Mouse (Mus musculus): ENCODE results near the gene Abi3. TPM values are rescaled to one million over a fixed set of nuclear protein-coding genes. Genes with fewer than 3 reads are reported as not detected.

Abi3 gene
- polyA plus RNA-seq, 1 experiment = 1.3 TPM

DNA sequence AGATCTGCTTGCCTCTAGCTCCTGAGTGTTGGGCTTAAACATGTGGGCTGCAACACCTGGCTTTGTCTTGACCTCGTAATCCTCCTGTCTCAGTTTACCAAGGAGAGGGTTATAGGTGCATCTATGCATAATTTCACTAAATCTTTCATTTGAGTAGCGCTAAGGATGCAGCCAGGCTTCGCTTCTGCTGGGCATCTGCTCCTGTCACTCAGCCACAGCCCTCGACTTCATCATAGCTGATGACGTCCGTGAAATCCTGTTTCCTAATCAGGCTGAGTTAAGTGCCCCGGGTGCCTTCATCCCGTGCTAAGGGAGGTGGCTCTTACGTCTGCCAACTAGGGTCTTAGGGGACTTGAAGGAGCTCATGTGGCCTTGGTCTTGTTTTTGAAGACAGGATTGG lies 58.3 kb downstream of the Abi3 start:
- Histone ChIP-seq H3K27me3 (ENCODE audit: control insufficient read depth, insufficient read depth, low read length, poor library complexity, severe bottlenecking) (no peaks in the 10 kb centered on the region), H3K27ac (ENCODE audit: insufficient read depth, low read length) (no peak overlapping the region), H3K4me3 (ENCODE audit: low read depth, low read length) (no peak overlapping the region), H3K9me3 (replicated peaks; ENCODE audit: control insufficient read depth, insufficient read depth, low read length, poor library complexity, severe bottlenecking) (no peaks in the 10 kb centered on the region), H3K4me1 (ENCODE audit: control insufficient read depth, insufficient read depth, low read length) (no peaks in the 10 kb centered on the region), H3K9ac (ENCODE audit: low read depth, poor library complexity, severe bottlenecking) (no peak overlapping the region), H3K36me3 (ENCODE audit: control insufficient read depth, insufficient read depth, low read length, poor library complexity, severe bottlenecking) (no peaks in the 10 kb centered on the region)
- no peak for TF ChIP-seq CTCF (IDR thresholded peaks at IDR 0.05; ENCODE audit: low read depth, low read length)
- no peak for TF ChIP-seq POLR2A (IDR thresholded peaks at IDR 0.05; ENCODE audit: insufficient read depth, low read length)
- TF ChIP-seq EP300 (IDR thresholded peaks at IDR 0.05; ENCODE audit: insufficient read depth, low read depth, low read length) = no peak

DNA sequence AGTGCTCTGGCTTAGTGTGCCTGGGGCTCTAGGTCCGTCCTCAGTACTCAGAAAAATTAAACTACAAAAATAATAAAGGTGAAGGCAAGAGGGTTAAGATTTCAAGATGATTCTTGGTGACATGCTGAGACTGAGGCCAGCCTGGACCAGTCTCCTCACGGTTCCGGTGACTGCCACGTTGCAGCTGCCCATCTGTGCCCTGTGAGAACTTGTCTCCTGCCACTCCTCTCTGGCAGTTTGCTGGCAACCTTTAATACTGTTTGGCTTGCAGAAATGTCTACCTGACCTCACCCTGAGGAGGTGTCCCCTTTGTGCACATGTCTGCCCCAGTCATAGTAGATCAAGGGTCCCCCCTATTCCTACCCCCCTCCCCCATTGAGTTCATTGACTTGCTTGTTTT lies 58.8 kb downstream of the Abi3 start:
- Histone ChIP-seq H3K4me1 (ENCODE audit: control insufficient read depth, insufficient read depth, low read length) (no peaks in the 10 kb centered on the region), H3K9me3 (replicated peaks; ENCODE audit: control insufficient read depth, insufficient read depth, low read length, poor library complexity, severe bottlenecking) (no peaks in the 10 kb centered on the region)
- TF ChIP-seq CTCF (IDR thresholded peaks at IDR 0.05; ENCODE audit: low read depth, low read length) (no peak), POLR2A (IDR thresholded peaks at IDR 0.05; ENCODE audit: insufficient read depth, low read length) (no peak), EP300 (IDR thresholded peaks at IDR 0.05; ENCODE audit: insufficient read depth, low read depth, low read length) (no peak)

DNA sequence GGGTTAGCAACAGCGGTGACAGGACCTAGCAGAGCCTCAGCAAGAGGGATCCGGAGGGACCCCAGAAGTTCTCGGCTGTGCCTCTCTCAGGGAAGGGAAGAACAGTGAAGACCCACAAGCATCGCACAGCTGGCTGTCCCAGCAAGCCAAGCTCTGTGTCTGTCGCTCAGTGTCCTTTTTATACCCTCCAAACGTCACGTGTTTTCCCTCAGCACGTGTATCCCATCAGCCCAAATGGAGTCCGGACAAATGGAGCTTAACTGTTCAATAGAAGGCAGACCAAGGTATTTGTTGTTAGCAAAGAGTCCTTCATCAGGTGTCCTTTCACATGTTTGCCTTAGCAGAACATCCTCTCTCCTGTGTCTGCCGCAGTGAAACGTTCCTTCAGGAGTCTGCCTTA lies 60.7 kb downstream of the Abi3 start:
- no peak for TF ChIP-seq CTCF (IDR thresholded peaks at IDR 0.05; ENCODE audit: low read depth, low read length)
- TF ChIP-seq EP300 (IDR thresholded peaks at IDR 0.05; ENCODE audit: insufficient read depth, low read depth, low read length) = no peak
- TF ChIP-seq POLR2A (IDR thresholded peaks at IDR 0.05; ENCODE audit: insufficient read depth, low read length) = no peak
- Histone ChIP-seq H3K36me3 (ENCODE audit: control insufficient read depth, insufficient read depth, low read length, poor library complexity, severe bottlenecking) (no peaks in the 10 kb centered on the region), H3K9me3 (replicated peaks; ENCODE audit: control insufficient read depth, insufficient read depth, low read length, poor library complexity, severe bottlenecking) (no peaks in the 10 kb centered on the region), H3K4me3 (ENCODE audit: low read depth, low read length) (no peak overlapping the region), H3K9ac (ENCODE audit: low read depth, poor library complexity, severe bottlenecking) (no peak overlapping the region), H3K27me3 (ENCODE audit: control insufficient read depth, insufficient read depth, low read length, poor library complexity, severe bottlenecking) (no peaks in the 10 kb centered on the region), H3K4me1 (ENCODE audit: control insufficient read depth, insufficient read depth, low read length) (no peaks in the 10 kb centered on the region), H3K27ac (ENCODE audit: insufficient read depth, low read length) (no peak overlapping the region)

More for the DNA sequence above, 58.8 kb downstream of the Abi3 start:
- no peak overlapping the region for H3K9ac ChIP-seq (ENCODE audit: low read depth, poor library complexity, severe bottlenecking)
- H3K36me3 ChIP-seq (ENCODE audit: control insufficient read depth, insufficient read depth, low read length, poor library complexity, severe bottlenecking) = no peaks in the 10 kb centered on the region
- H3K27me3 ChIP-seq (ENCODE audit: control insufficient read depth, insufficient read depth, low read length, poor library complexity, severe bottlenecking) = no peaks in the 10 kb centered on the region
- no peak overlapping the region for H3K27ac ChIP-seq (ENCODE audit: insufficient read depth, low read length)
- H3K4me3 ChIP-seq (ENCODE audit: low read depth, low read length) = no peak overlapping the region

DNA sequence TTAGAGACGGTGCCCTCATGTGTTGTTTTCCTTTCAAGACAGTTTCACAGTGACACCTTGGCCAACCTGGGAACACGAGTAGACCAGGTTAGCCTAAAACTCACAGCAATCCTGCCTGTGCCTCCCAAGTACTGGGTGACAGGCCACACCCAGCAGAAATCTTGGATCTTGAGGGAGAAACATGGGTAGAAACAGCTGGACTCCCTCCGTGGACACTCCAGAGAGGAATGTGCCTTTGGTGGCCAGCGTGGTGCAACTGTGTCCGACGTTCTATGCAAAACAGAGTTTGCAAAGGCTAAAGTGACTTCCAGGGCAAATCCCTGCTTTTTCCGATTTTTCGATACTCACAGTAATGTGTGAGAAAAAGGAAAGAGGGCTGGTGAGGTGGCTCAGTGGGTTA lies 61.8 kb downstream of the Abi3 start:
- H3K9ac ChIP-seq (ENCODE audit: low read depth, poor library complexity, severe bottlenecking) = no peak overlapping the region
- TF ChIP-seq EP300 (IDR thresholded peaks at IDR 0.05; ENCODE audit: insufficient read depth, low read depth, low read length) (no peak), CTCF (IDR thresholded peaks at IDR 0.05; ENCODE audit: low read depth, low read length) (no peak), POLR2A (IDR thresholded peaks at IDR 0.05; ENCODE audit: insufficient read depth, low read length) (no peak)
- no peaks in the 10 kb centered on the region for H3K36me3 ChIP-seq (ENCODE audit: control insufficient read depth, insufficient read depth, low read length, poor library complexity, severe bottlenecking)
- no peaks in the 10 kb centered on the region for H3K4me1 ChIP-seq (ENCODE audit: control insufficient read depth, insufficient read depth, low read length)
- no peak overlapping the region for H3K4me3 ChIP-seq (ENCODE audit: low read depth, low read length)
- H3K27ac ChIP-seq (ENCODE audit: insufficient read depth, low read length) = no peak overlapping the region
- no peaks in the 10 kb centered on the region for H3K9me3 ChIP-seq (replicated peaks; ENCODE audit: control insufficient read depth, insufficient read depth, low read length, poor library complexity, severe bottlenecking)
- no peaks in the 10 kb centered on the region for H3K27me3 ChIP-seq (ENCODE audit: control insufficient read depth, insufficient read depth, low read length, poor library complexity, severe bottlenecking)

Other genes starting within 250 kb of the Abi3 start
- gene Phb, start 175.5 kb downstream of the Abi3 start, polyA plus RNA-seq (2011; ENCODE audit: insufficient read depth, insufficient read length, low read depth, missing spikeins) = 255 and 274 TPM in 2 replicates
- gene Zfp652, start 129.8 kb downstream of the Abi3 start, polyA plus RNA-seq (2011; ENCODE audit: insufficient read depth, insufficient read length, low read depth, missing spikeins) = 41.4 TPM in 2 replicates
- 2.3 and 3.9 TPM in 2 replicates for gene B130006D01Rik, start 118.9 kb downstream of the Abi3 start, polyA plus RNA-seq (2011; ENCODE audit: insufficient read depth, insufficient read length, low read depth, missing spikeins)
- 5.8 and 6.5 TPM in 2 replicates for gene Phospho1, start 18.0 kb downstream of the Abi3 start, polyA plus RNA-seq (2011; ENCODE audit: insufficient read depth, insufficient read length, low read depth, missing spikeins)
- 7.9 and 9.4 TPM in 2 replicates for gene Gngt2, start 5.3 kb downstream of the Abi3 start, polyA plus RNA-seq (2011; ENCODE audit: insufficient read depth, insufficient read length, low read depth, missing spikeins)
- 3.1 and 4.5 TPM in 2 replicates for gene B4galnt2, start 72.4 kb upstream of the Abi3 start, polyA plus RNA-seq (2011; ENCODE audit: insufficient read depth, insufficient read length, low read depth, missing spikeins)
- gene Igf2bp1, start 163.5 kb upstream of the Abi3 start, polyA plus RNA-seq (2011; ENCODE audit: insufficient read depth, insufficient read length, low read depth, missing spikeins) = 379 and 392 TPM in 2 replicates
- gene Gip, start 182.1 kb upstream of the Abi3 start, polyA plus RNA-seq (2011; ENCODE audit: insufficient read depth, insufficient read length, low read depth, missing spikeins) = not detected in 2 replicates
- gene Snf8, start 192.4 kb upstream of the Abi3 start, polyA plus RNA-seq (2011; ENCODE audit: insufficient read depth, insufficient read length, low read depth, missing spikeins) = 56.1 and 62.1 TPM in 2 replicates
- gene Ube2z, start 222.9 kb upstream of the Abi3 start, polyA plus RNA-seq (2011; ENCODE audit: insufficient read depth, insufficient read length, low read depth, missing spikeins) = 85.7 and 86.6 TPM in 2 replicates
- 184 and 191 TPM in 2 replicates for gene Atp5g1, start 233.2 kb upstream of the Abi3 start, polyA plus RNA-seq (2011; ENCODE audit: insufficient read depth, insufficient read length, low read depth, missing spikeins)

Measured in ES-Bruce4 (cell line).